Mouse (Mus musculus) kidney, postnatal 14 days (tissue): ENCODE data around the gene Arhgef38.

Experiments
- DNase-seq: peaks from one replicate; pipeline ENCODE4 v3.0.0; 2022; ENCODE audit warnings: mixed read lengths

Gene Arhgef38

GRCm38 (mm10) chr3:133234821-133235295 lies at the start of gene Arhgef38:
TSS of gene Arhgef38 (minus strand) at chr3:133234949.
- peak; percentile 76 for DNase-seq

- peak; percentile 86 for DNase-seq
Observed at GRCm38 (mm10) chr3:133271887-133272286, 37.1 kb upstream of the Arhgef38 start.

- no peak for DNase-seq
Observed at GRCm38 (mm10) chr3:133258860-133259259, 24.1 kb upstream of the Arhgef38 start.

- DNase-seq, result no peak
Observed at GRCm38 (mm10) chr3:133255842-133256241, 21.1 kb upstream of the Arhgef38 start.

GRCm38 (mm10) chr3:133244027-133244426 lies 9.3 kb upstream of the Arhgef38 start:
- DNase-seq, result no peak

GRCm38 (mm10) chr3:133241916-133242315 lies 7.2 kb upstream of the Arhgef38 start:
- DNase-seq, result peak; percentile 64

- peak; percentile 44 for DNase-seq
Observed at GRCm38 (mm10) chr3:133233993-133234392, 756 bp downstream of the Arhgef38 start.

- no peak for DNase-seq
Observed at GRCm38 (mm10) chr3:133230427-133230826, 4.3 kb downstream of the Arhgef38 start.

- DNase-seq, result peak; percentile 30
Observed at GRCm38 (mm10) chr3:133229594-133229993, 5.2 kb downstream of the Arhgef38 start.

- peak; percentile 68 for DNase-seq
Observed at GRCm38 (mm10) chr3:133227258-133228012, 7.3 kb downstream of the Arhgef38 start.

- DNase-seq, result no peak
Observed at GRCm38 (mm10) chr3:133218501-133218900, 16.2 kb downstream of the Arhgef38 start.

- DNase-seq, result no peak
Observed at GRCm38 (mm10) chr3:133215198-133215819, 19.4 kb downstream of the Arhgef38 start.

- DNase-seq, result no peak
Observed at GRCm38 (mm10) chr3:133213434-133214114, 21.2 kb downstream of the Arhgef38 start.

GRCm38 (mm10) chr3:133211324-133211723 lies 23.4 kb downstream of the Arhgef38 start:
- no peak for DNase-seq

- no peak for DNase-seq
Observed at GRCm38 (mm10) chr3:133203713-133204112, 31.0 kb downstream of the Arhgef38 start.

GRCm38 (mm10) chr3:133202171-133202570 lies 32.6 kb downstream of the Arhgef38 start:
- DNase-seq, result no peak

- no peak for DNase-seq
Observed at GRCm38 (mm10) chr3:133188930-133189329, 45.8 kb downstream of the Arhgef38 start.

GRCm38 (mm10) chr3:133187524-133187923 lies 47.2 kb downstream of the Arhgef38 start:
- no peak for DNase-seq

GRCm38 (mm10) chr3:133176033-133176750 lies 58.6 kb downstream of the Arhgef38 start:
- no peak for DNase-seq

- DNase-seq, result no peak
Observed at GRCm38 (mm10) chr3:133172291-133172690, 62.5 kb downstream of the Arhgef38 start.

GRCm38 (mm10) chr3:133169737-133170136 lies 65.0 kb downstream of the Arhgef38 start:
- DNase-seq, result no peak

- no peak for DNase-seq
Observed at GRCm38 (mm10) chr3:133167550-133167949, 67.2 kb downstream of the Arhgef38 start.

GRCm38 (mm10) chr3:133165130-133165529 lies 69.6 kb downstream of the Arhgef38 start:
- no peak for DNase-seq
